Mouse (Mus musculus) stomach, embryonic 16.5 days (tissue): ENCODE data around the gene BC030867. TPM values are rescaled to one million over a fixed set of nuclear protein-coding genes. Genes with fewer than 3 reads are reported as not detected.
A peak's percentile ranks its signal among the peaks of the same experiment; 100 is the strongest.

ENCODE experiments used
- ATAC-seq: fragments of 200-750 bp; cut with Nextera tagmentation; 2 replicates; pipeline ENCODE4 v1.8.0; 2017; ENCODE audit warnings: moderate number of reproducible peaks, moderate TSS enrichment; ENCODE audit not compliant: insufficient read depth, low FRiP score
- H3K27ac ChIP-seq: fragments of 300-500 bp; sonication (generic); 2 replicates; pipeline ENCODE4 v1.5.1; 2014; ENCODE audit warnings: low read length
- H3K27me3 ChIP-seq: fragments of 300-500 bp; sonication (generic); 2 replicates; pipeline ENCODE4 v1.6.1; 2014; ENCODE audit warnings: low read length, control low read depth, mixed read lengths; ENCODE audit not compliant: control insufficient read depth, insufficient read depth
- H3K36me3 ChIP-seq: fragments of 300-500 bp; sonication (generic); 2 replicates; pipeline ENCODE4 v1.6.1; 2014; ENCODE audit warnings: low read length; ENCODE audit not compliant: control insufficient read depth, insufficient read depth
- H3K4me1 ChIP-seq: fragments of 300-500 bp; sonication (generic); 2 replicates; pipeline ENCODE4 v1.6.1; 2014; ENCODE audit warnings: low read length, control low read depth, mixed read lengths; ENCODE audit not compliant: control insufficient read depth, insufficient read depth
- H3K4me2 ChIP-seq: fragments of 300-500 bp; sonication (generic); 2 replicates; pipeline ENCODE4 v1.6.1; 2014; ENCODE audit warnings: low read depth, low read length, mixed read lengths
- H3K4me3 ChIP-seq: fragments of 300-500 bp; sonication (generic); replicated peaks from 2 replicates; pipeline ENCODE4 v1.5.1; 2014; ENCODE audit warnings: mild to moderate bottlenecking, low read length
- H3K9ac ChIP-seq: fragments of 300-500 bp; sonication (generic); 2 replicates; pipeline ENCODE4 v1.6.1; 2014; ENCODE audit warnings: low read length
- H3K9me3 ChIP-seq: fragments of 300-500 bp; sonication (generic); replicated peaks from 2 replicates; pipeline ENCODE4 v1.6.1; 2016; ENCODE audit warnings: low read length, control low read depth; ENCODE audit not compliant: control insufficient read depth
- WGBS: fragments of 180-500 bp; shearing (Covaris S2); extraction: QIAGEN DNeasy Blood & Tissue Kit; methylation state at CpG from one replicate; pipeline ENCODE4 v1.1.7; 2014; 5-methylcytosine and 5-hydroxymethylcytosine counted together
- polyA plus RNA-seq: library from polyadenylated mRNA; unstranded; fragments of >200 nt; fragmentation: Nextera tagmentation; extraction: Ambion mirVana; gene quantifications from 2 replicates; pipeline ENCODE4 v1.2.1, GENCODE M21; 2015

BC030867 gene
- 10.8 and 12.4 TPM in 2 replicates for polyA plus RNA-seq

DNA sequence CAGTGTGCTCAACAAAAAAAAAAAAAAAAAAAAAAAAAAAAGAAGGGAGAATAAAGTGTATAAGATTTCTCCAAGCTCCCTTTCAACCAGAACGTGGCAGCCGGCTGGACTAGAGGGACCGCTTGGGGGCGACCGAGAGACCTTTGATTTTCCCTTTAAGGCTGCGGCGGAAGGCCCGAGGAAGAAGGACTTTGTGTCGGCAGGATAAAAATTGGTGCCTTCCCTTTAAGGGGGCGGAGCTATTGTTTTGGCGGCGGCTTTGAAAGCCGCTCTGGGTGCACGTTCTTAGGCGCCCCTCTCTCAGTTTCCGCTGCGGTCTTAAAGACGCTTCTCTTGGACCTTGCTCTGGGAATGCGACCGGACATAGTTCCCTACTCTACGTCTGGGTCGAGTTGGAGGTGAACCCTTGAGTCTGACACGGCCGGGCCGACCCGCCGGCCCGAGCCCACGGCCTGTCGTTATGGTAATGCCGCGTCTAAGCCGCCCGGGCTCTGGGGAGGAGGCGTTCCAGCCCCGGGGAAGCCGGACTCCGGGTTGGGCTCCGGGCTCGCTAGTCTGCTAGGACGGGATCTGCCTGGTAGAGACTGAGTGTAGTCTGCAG is at the start of gene BC030867:
Gene BC030867 (plus strand): TSS at position 253 of the 601 bp plus-strand sequence.
- H3K36me3 ChIP-seq = no peaks in the 10 kb centered on the region
- ATAC-seq = peak; percentile 39; the same call in 1 of the 2 replicates
- no peaks in the 10 kb centered on the region for H3K9me3 ChIP-seq
- H3K27ac ChIP-seq = peak within 1 kb of the TSS; percentile 55
- no peaks in the 10 kb centered on the region for H3K27me3 ChIP-seq
- under 1% methylated on average over 41 of the region's 41 CpGs for WGBS
- peak within 1 kb of the TSS; percentile 70 for H3K4me3 ChIP-seq
- H3K4me1 ChIP-seq = peaks cover 27% of the 10 kb centered on the region
- peak within 1 kb of the TSS; percentile 86 for H3K4me2 ChIP-seq
- H3K9ac ChIP-seq = peak within 1 kb of the TSS; percentile 83

DNA sequence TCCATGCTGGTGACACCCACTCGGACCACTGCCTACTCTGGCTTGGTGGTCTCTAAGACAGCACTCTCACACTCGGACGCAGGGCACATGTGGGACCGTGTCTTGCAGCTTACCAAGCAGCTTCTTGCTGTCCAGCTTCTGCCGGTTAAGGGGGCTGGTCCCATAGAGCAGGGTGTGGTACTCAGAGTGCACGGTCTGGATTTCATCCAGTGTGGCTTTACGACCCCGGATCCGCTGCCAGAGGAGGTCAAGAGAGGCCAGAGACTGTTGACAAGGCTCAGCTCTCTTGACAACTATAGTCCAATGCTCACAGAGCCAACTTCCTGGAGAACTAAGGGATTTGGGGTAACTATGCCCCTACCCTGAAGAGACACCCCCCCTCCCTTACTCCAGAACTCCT is 48.8 kb upstream of the BC030867 start:
- Histone ChIP-seq H3K9ac (no peak overlapping the region), H3K4me2 (no peak overlapping the region), H3K4me1 (no peaks in the 10 kb centered on the region), H3K36me3 (peaks cover 33% of the 10 kb centered on the region), H3K4me3 (no peak overlapping the region), H3K9me3 (no peaks in the 10 kb centered on the region), H3K27ac (no peak overlapping the region), H3K27me3 (no peaks in the 10 kb centered on the region)
- ATAC-seq = no peak
- 48% methylated on average over 9 of the region's 9 CpGs for WGBS

- ATAC-seq = peak; percentile 53; the same call in 1 of the 2 replicates
- Histone ChIP-seq H3K27ac (no peak overlapping the region), H3K9ac (no peak overlapping the region), H3K27me3 (no peaks in the 10 kb centered on the region), H3K9me3 (no peaks in the 10 kb centered on the region), H3K4me2 (no peak overlapping the region), H3K36me3 (peaks cover 38% of the 10 kb centered on the region), H3K4me3 (no peak overlapping the region), H3K4me1 (no peaks in the 10 kb centered on the region)
- 71% methylated on average over 12 of the region's 12 CpGs for WGBS
Observed at GRCm38 (mm10) chr11:102201408-102201821, 47.3 kb upstream of the BC030867 start.

DNA sequence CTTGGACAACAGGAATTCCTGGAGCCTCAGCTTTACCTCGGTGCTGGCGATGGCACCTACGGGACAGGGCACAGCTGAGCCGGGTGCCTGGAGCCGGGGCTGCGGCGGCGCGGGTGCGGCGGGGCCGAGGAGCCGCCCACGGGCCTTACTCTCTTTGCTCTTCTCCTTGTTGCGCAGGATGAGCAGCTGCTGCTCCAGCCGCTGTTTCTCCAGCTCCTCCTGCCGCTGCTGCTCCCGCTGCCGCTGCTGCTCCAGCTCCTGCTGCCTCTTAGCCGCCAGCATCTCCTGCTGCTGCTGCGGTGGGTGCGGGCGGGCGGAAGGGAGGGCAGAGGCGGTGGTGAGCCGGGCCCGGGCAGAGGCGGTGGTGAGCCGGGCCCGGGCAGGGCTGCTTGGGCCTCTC is 42.2 kb upstream of the BC030867 start:
- Histone ChIP-seq H3K4me3 (no peak overlapping the region), H3K27me3 (no peaks in the 10 kb centered on the region), H3K27ac (no peak overlapping the region), H3K9ac (no peak overlapping the region), H3K36me3 (peaks cover 12% of the 10 kb centered on the region; the same call in 1 of the 2 replicates), H3K9me3 (no peaks in the 10 kb centered on the region), H3K4me2 (no peak overlapping the region), H3K4me1 (peaks cover 39% of the 10 kb centered on the region)
- 77% methylated on average over 30 of the region's 30 CpGs for WGBS
- ATAC-seq = no peak

DNA sequence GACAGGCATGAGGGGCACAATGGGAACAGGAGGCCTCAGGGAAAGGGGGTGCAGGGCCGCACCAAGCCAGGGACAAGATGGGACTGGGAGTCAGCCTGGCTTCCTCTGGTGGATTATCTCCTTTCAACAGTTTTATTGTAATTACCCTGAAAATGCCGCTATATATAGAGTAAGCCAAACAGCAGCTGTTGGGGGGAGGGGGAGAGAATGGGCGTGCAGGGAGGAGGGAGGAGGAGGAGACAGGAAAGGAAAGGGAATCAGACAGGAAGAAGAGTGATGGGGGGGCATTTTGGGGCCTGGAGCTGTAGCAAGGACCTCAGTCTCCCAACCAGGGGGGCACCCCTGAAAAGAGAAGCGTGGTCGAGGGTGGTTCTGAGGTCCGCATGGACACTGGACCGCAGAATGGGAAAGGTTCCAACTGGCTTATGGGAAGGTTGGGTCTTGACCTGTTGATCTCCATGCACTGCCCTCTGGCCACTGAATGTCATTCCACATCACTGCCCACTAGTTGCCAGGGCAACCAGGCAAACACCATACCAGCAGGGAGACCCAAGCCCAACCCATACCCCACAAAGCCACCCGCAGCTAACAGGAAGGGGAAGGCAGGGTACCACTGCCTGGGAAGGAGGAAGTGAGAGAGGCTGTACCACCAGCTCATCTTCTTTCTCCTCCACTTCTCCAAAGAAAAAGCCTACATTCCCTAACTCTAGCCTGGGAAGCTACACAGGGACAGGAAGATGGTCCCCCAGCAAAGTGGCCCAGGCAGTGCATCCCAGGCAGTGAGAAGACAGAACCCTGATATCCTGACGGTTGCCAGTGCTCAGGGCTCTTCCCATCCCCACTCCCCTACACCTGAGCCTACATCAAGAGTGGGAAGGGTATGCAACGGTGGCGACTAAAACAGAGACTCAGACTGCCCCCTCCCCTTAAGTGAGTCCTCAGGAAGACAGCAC is 40.6 kb upstream of the BC030867 start:
- peak overlapping the region; percentile 11; the same call in 1 of the 2 replicates for H3K4me2 ChIP-seq
- H3K27ac ChIP-seq = peak overlapping the region; percentile 56
- no peaks in the 10 kb centered on the region for H3K27me3 ChIP-seq
- 48% methylated on average over 11 of the region's 11 CpGs for WGBS
- ATAC-seq = peak; percentile 39; the same call in 1 of the 2 replicates
- peak overlapping the region; percentile 35; the same call in 1 of the 2 replicates for H3K9ac ChIP-seq
- peaks cover 12% of the 10 kb centered on the region; the same call in 1 of the 2 replicates for H3K36me3 ChIP-seq
- no peaks in the 10 kb centered on the region for H3K9me3 ChIP-seq
- H3K4me3 ChIP-seq = no peak overlapping the region
- H3K4me1 ChIP-seq = peaks cover 50% of the 10 kb centered on the region

GRCm38 (mm10) chr11:102208846-102209245 is 39.8 kb upstream of the BC030867 start:
- Histone ChIP-seq H3K9ac (no peak overlapping the region), H3K27me3 (no peaks in the 10 kb centered on the region), H3K4me1 (peaks cover 57% of the 10 kb centered on the region), H3K4me2 (no peak overlapping the region), H3K36me3 (peaks cover 7% of the 10 kb centered on the region; the same call in 1 of the 2 replicates), H3K27ac (no peak overlapping the region), H3K9me3 (no peaks in the 10 kb centered on the region), H3K4me3 (no peak overlapping the region)
- WGBS = 44% methylated on average over 3 of the region's 4 CpGs
- no peak for ATAC-seq

DNA sequence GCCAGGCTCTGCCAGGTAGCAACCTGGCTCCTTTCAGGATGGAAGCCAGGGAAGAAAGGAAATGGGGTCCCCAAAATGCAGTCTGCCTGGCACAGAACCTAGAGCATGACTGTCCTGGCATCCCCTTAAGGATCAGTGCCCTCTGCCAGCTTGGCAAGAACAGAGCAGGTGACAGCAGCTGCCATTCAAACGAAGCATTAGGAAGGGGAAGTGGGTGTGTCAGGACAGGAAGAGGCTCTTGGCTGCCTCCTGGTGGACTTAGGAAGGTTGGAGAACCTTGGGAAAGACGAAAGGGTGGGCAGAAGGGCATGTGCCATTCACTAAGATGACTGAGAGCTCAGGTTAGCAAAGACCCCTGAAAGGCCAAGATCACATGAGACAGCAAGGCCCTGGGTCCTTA is 38.9 kb upstream of the BC030867 start:
- no peak overlapping the region for H3K27ac ChIP-seq
- no peak overlapping the region for H3K4me2 ChIP-seq
- no peak for ATAC-seq
- no peaks in the 10 kb centered on the region for H3K9me3 ChIP-seq
- H3K9ac ChIP-seq = no peak overlapping the region
- H3K4me3 ChIP-seq = no peak overlapping the region
- no peaks in the 10 kb centered on the region for H3K27me3 ChIP-seq
- H3K36me3 ChIP-seq = peaks cover 7% of the 10 kb centered on the region; the same call in 1 of the 2 replicates
- peaks cover 66% of the 10 kb centered on the region for H3K4me1 ChIP-seq
- 34% methylated on average over 2 of the region's 2 CpGs for WGBS

- Histone ChIP-seq H3K9ac (no peak overlapping the region), H3K36me3 (peaks cover 7% of the 10 kb centered on the region; the same call in 1 of the 2 replicates), H3K27ac (no peak overlapping the region), H3K27me3 (no peaks in the 10 kb centered on the region), H3K4me1 (peaks cover 70% of the 10 kb centered on the region), H3K4me3 (no peak overlapping the region), H3K4me2 (no peak overlapping the region), H3K9me3 (no peaks in the 10 kb centered on the region)
- WGBS = 77% methylated on average over 3 of the region's 3 CpGs
- ATAC-seq = no peak
Observed at GRCm38 (mm10) chr11:102210185-102210584, 38.5 kb upstream of the BC030867 start.

GRCm38 (mm10) chr11:102211011-102211410 is 37.7 kb upstream of the BC030867 start:
- H3K27ac ChIP-seq = peak overlapping the region; percentile 53
- H3K9me3 ChIP-seq = no peaks in the 10 kb centered on the region
- no peak for ATAC-seq
- peak overlapping the region; percentile 32 for H3K9ac ChIP-seq
- H3K4me1 ChIP-seq = peaks cover 78% of the 10 kb centered on the region
- no peak overlapping the region for H3K4me2 ChIP-seq
- H3K36me3 ChIP-seq = peaks cover 7% of the 10 kb centered on the region; the same call in 1 of the 2 replicates
- H3K4me3 ChIP-seq = no peak overlapping the region
- WGBS = 34% methylated on average over 5 of the region's 5 CpGs
- H3K27me3 ChIP-seq = no peaks in the 10 kb centered on the region
